Mouse (Mus musculus): ENCODE results near the gene Rela.

- TF ChIP-seq CTCF (IDR thresholded peaks at IDR 0.05; ENCODE audit: insufficient read depth, low read length) (no peak), POLR2A (IDR thresholded peaks at IDR 0.05; ENCODE audit: borderline replicate concordance, extremely low read depth, low read depth, low read length) (no peak)
Measured at GRCm38 (mm10) chr19:5651502-5652274, 14.4 kb downstream of the Rela start.
